Mouse (Mus musculus) ovary, postnatal 14 days (tissue): ENCODE measurements at regions not wholly inside any gene's neighbourhood (a gene's known extent, or its start where the extent isn't known, plus 50 kb on each side); places are given as distances from the start of the nearest gene placed in this dataset.

ENCODE experiments used
- DNase-seq: peaks from one replicate; pipeline ENCODE4 v3.0.0; 2022; ENCODE audit warnings: low spot score

- no peak for DNase-seq
Measured at GRCm38 (mm10) chr10:43634371-43635080, 56.4 kb downstream of the Cd24a start.

DNA sequence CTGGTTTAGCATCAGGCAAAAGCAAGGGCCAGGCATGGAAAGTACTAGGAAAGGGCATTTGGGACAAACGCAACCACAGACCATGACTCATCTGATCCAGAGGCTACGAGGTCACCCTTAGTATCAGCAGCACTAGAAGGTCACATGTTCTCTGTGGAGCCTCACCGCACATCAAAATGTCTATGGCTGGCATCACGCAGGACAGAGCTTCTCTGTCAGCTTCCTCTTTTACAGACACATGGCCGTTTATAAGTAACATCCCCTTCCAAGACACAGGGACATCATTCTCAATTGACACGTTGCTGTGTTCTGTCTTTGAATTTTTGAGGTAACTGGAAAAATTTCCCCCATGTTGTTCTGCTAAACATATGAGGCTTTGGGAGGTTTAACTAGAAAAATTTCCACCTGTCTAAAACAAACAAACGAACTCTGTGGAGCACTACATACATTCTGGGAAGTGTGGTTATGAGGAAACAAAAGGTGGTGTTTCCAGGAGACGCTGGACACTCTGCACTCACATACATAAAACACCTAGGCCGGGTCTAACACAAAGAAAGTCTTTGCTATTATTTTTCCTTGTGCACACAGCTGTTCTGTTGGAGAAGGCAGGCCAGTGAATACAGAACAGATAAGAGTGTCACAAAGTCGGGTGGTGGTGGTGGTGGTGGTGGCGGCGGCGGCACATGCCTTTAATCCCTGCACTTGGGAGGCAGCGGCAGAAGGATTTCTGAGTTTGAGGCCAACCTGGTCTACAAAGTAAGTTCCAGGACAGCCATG lies 63.3 kb downstream of the Cd24a start:
- no peak for DNase-seq

- no peak for DNase-seq
Measured at GRCm38 (mm10) chr10:43646326-43646725, 68.2 kb downstream of the Cd24a start.

DNA sequence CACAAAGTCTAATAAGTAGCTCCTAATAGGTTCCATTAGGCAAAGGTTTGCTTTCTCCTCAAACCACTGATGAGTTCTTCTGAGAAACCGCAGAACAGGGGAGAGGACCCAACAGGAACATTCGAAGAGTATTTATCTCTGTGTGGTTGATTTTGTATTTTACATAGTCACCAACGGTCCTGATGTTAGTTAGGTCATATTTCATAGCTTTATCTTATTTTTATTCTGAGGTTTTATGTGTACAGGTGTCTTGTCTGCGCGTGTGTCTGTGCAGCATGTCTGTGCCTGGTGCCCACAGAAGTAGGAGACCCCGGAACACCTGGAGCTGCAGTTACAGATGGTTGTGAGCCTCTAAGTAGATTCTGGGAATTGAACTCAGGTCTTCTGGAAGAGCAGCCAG lies 68.9 kb downstream of the Cd24a start:
- DNase-seq = no peak

GRCm38 (mm10) chr10:43648186-43648585 lies 70.1 kb downstream of the Cd24a start:
- DNase-seq = no peak

DNA sequence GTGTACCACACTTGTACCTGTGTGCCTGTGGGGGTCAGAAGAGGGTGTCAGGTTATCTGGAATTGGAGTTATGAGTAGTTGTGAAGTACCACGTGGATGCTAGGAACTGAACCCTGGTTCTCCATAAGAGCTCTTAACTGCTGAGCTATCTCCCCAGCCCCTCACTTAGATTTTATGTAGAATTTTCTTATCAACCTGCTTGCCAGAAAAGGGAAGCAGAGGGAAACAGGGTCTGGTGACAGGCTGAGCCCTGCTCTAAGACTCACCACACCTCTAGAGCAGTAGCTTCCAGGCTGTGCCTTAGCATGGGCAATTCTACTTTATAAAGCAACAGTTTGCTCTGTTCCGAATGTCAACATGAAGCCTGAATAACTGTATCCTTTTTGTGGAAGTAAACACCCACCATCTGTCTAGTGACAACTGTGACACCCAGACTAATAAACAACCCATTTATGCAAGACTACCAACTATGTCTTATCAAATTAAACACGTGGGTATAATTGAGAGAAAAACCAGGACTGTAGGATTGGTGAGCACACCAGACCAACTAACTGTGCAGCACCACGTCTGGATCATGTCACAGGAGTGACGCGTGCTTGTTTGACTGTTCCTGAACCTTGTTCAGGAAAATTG lies 70.8 kb downstream of the Cd24a start:
- no peak for DNase-seq

GRCm38 (mm10) chr10:43650449-43650848 lies 72.4 kb downstream of the Cd24a start:
- DNase-seq = no peak

- DNase-seq = no peak
Measured at GRCm38 (mm10) chr10:43651505-43651904, 73.4 kb downstream of the Cd24a start.

DNA sequence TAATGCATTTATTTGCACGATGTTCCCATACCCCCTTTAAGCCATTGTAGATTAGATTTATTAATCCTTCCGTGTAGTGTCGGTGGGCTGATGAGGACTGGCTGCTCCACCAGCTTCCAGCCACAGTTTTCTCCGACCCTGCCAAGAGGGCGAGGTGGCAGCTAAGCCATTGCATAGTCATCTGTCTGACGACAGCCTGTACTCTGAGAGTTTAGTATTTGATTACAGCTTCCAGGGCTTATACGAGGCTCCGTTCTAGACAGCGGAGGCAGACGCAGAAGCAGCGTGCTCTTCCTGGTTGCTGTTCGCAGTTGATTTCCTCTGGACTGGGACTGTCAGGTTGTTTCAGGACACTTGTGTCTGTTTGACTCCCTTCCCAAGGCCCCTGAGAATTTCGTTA lies 73.8 kb downstream of the Cd24a start:
- no peak for DNase-seq

DNA sequence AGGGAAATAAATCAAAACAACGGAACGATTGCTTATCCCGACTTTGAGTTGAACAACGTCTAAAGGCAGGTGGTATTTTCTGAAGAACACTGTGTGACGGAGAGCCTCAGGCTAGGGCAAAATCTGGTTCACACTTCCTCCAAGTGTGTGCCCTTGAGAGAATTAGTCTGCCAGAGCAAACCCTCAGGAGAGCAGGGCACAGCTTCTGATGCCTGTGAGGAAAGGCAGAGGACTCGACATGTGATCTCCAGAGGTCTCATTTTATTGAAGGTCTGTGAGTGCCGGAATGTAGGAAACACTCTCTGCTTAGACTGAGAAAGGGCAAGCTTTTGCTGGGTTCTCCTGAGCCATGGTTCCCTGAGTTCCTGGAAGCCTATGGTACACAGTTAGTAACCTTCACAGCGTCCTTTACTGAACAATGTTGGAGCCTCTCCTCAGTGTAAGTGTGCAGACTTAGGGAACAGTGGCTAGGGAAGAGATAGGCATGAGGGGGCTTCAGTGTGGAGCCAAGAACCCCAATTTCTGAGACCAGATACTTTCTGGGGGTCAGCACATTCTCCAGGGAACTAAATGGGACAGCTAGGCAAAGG lies 77.1 kb downstream of the Cd24a start:
- DNase-seq = no peak

GRCm38 (mm10) chr10:43655680-43656079 lies 77.6 kb downstream of the Cd24a start:
- DNase-seq = no peak

- DNase-seq = no peak
Measured at GRCm38 (mm10) chr10:43656207-43656606, 78.1 kb downstream of the Cd24a start.

DNA sequence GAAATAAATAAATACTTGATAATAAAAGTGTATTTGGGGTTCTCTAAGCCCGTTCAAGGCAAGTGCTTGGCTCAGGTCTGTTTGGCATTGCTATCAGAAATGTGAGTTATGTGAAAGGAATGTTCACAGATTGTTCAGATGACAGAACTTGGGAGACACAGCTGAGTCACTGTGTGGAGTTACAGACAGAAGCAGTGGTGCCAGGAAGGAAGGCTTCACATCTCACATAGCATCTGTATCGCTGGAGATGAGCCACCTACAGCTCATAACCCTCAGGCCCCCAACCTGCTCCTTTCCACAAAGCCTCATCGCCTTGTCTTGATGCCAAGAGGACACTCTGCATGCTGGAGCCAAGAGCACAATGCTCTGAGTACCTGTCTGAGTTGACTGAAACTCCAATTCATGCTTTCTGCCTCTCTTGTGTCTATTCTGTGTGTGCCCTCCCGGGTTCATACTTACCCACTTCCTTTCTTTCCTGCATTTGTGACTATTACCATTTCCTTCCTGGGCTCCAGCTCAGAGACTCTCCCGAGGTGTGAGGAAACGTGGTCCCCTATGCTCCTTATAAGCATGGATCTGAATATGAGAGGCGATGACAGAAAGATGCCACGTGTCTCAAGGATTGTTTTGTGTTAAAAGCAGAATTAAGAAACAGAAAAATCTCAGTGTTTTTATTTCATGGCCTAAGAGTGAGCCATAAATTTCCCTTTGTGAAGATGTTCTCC lies 79.6 kb downstream of the Cd24a start:
- DNase-seq = no peak

DNA sequence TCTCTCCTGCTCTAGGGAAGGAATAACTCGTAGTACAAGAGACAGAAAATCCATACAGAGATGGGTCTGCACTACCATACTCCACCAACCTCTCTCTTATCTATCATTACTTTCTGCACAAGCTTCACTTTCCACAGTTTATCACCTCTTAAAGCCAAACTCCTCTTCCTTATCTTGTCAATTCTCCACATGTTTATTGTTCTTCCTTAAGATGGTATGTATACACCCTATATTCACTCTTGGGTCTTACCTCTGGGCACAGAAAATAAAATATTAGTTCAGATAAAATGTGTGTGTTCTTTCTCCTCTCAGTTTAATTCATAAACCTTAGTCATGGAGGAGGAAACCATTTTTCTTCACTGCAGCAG lies 80.1 kb downstream of the Cd24a start:
- DNase-seq = no peak

DNA sequence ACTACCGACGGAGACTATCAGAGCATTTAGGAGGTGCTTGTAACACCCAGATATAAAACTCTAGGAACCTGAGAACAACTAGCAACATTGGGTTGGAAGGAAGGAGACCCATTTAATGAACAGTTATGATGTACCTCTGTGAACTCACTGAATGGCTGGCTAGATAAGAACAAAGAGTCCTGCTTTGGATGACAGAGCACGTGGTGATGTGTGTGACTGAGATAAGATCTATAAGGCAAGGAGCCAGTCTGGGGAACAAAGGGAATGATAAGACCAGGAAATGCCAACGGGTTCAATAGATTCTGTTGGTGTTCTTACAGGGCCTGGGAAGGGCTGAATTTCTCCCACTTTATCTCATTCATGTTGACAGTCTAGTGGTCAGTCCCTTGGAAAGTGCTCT lies 86.8 kb downstream of the Cd24a start:
- no peak for DNase-seq

DNA sequence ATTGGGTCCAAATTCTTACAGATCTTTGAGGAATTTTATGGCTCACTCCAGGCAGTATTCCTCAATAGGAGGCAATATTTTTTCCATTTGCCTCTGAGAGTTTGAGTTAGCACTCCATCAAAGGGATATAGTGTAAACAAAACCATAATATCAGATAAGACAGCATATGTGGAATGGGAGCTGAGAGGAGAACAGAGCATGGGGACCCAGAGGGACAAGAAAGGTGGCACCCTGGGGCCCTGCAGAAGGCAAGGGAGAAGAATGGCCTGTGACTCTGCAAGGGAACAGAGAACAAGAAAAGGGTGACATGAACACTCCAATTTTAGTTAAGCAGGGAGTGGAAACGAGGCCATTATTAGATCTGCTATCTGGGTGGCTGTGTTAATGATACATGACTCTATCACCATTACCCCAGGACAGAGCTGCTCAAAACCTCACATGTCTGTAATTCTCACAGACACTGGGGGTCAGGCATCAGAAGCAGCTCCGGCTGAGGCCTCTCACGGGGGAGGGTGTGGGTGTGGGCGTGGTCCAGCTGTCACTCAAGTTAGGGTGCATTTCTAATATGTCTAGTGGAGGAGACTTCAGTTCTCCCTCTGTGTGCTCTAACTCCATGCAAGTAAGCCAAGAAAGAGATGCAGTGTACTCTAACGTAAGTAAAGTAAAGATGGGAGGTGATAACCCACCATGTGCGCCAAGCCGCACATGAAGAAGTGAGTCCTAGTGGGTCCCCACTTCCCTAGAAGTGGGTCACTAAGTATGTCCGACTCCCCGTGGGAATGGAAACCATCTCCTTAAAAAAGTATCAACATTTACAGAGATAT lies 88.4 kb downstream of the Cd24a start:
- DNase-seq = no peak

- no peak for DNase-seq
Measured at GRCm38 (mm10) chr10:43667086-43667690, 89.1 kb downstream of the Cd24a start.

GRCm38 (mm10) chr10:43667732-43668247 lies 89.7 kb downstream of the Cd24a start:
- no peak for DNase-seq

GRCm38 (mm10) chr10:43669471-43669870 lies 91.4 kb downstream of the Cd24a start:
- no peak for DNase-seq

DNA sequence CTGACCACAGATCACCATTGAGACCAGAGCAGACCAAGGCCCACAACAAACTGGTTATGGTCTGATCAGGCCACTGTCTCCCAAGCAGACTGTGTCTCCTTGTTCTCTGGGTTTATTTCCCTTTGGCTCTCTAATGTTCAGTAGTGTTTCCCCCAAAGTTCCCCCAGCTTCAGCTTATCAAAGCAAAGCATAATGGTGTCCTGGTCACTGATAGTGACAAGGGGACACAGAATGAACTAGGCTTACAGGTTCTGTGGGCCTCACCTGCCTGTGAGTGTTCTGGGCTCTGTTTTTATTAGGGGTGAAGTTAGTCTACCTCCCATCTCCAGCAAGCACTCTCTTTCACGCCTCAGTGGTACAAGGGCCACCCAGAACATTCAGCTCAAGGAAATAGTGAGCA lies 92.7 kb downstream of the Cd24a start:
- DNase-seq = no peak

GRCm38 (mm10) chr10:43671785-43672184 lies 93.7 kb downstream of the Cd24a start:
- DNase-seq = no peak
